Mouse (Mus musculus) CH12.LX (cell line): ENCODE results near the gene Rpl18a. TPM values are rescaled to one million over a fixed set of nuclear protein-coding genes. Genes with fewer than 3 reads are reported as not detected.

ENCODE experiments used
- DNase-seq: peaks from one replicate; pipeline ENCODE4 v3.0.0-alpha.2; 2013; ENCODE audit errors: extremely low read depth
- H3K27ac ChIP-seq: 2 replicates; pipeline ENCODE4 v1.5.1; 2012; ENCODE audit warnings: low read depth, mild to moderate bottlenecking, control low read depth, moderate library complexity; ENCODE audit not compliant: insufficient read depth
- H3K27me3 ChIP-seq: replicated peaks from 2 replicates; pipeline ENCODE3; 2012; ENCODE audit warnings: inconsistent platforms
- H3K36me3 ChIP-seq, 2 experiments: replicated peaks in 1 of 2; 2 replicates each; pipeline versions ENCODE3 to v1.6.1; 2012; ENCODE audit warnings: inconsistent platforms in 1 of 2, low read length in 1 of 2, mild to moderate bottlenecking in 1 of 2, mixed read lengths in 1 of 2, moderate library complexity in 1 of 2; ENCODE audit not compliant: control insufficient read depth in 1 of 2, insufficient read depth in 1 of 2
- H3K4me1 ChIP-seq, 2 experiments: 2 replicates each; pipeline ENCODE4 v1.6.1; 2012; ENCODE audit warnings: inconsistent platforms in 1 of 2, moderate library complexity in 1 of 2; ENCODE audit not compliant: insufficient read depth in 2 of 2, control insufficient read depth in 1 of 2
- H3K4me2 ChIP-seq: 2 replicates; pipeline ENCODE4 v1.6.1; 2012; ENCODE audit warnings: low read depth, mild to moderate bottlenecking, control low read depth; ENCODE audit not compliant: poor library complexity, insufficient read depth, severe bottlenecking
- H3K4me3 ChIP-seq, 3 experiments: fragments of 150-350 bp in 1 of 3; sonication (generic) in 1 of 3; replicated peaks in 1 of 3; 2 replicates each; pipeline versions ENCODE3 to v1.5.1; 2011 to 2012; ENCODE audit warnings: low read depth in 2 of 3, low read length in 2 of 3, mild to moderate bottlenecking in 2 of 3, moderate library complexity in 2 of 3, control low read depth in 1 of 3, improper control_type of control experiment in 1 of 3, inconsistent platforms in 1 of 3, mixed read lengths in 1 of 3; ENCODE audit not compliant: poor library complexity in 1 of 3
- H3K79me2 ChIP-seq: replicated peaks from 2 replicates; pipeline ENCODE4 v1.6.1; 2012; ENCODE audit warnings: mild to moderate bottlenecking, moderate library complexity; ENCODE audit not compliant: control insufficient read depth, poor library complexity, insufficient read depth, severe bottlenecking; ENCODE audit errors: extremely low read depth
- H3K9ac ChIP-seq: 2 replicates; pipeline ENCODE4 v1.6.1; 2012; ENCODE audit warnings: low read depth, mild to moderate bottlenecking, control low read depth, moderate library complexity; ENCODE audit not compliant: insufficient read depth
- H3K9me3 ChIP-seq: replicated peaks from 2 replicates; pipeline ENCODE3; 2012; ENCODE audit warnings: low read length, inconsistent platforms, mixed read lengths
- ETS1 ChIP-seq: conservative IDR thresholded peaks from 2 replicates; pipeline ENCODE4 v1.6.1; 2012; ENCODE audit warnings: low read depth, mild to moderate bottlenecking, inconsistent platforms, low read length, improper control_type of control experiment, moderate library complexity
- HCFC1 ChIP-seq: IDR thresholded peaks from 2 replicates; pipeline ENCODE4 v1.6.1; 2012; ENCODE audit warnings: low read depth, mild to moderate bottlenecking, inconsistent platforms, low read length, improper control_type of control experiment
- IRF4 ChIP-seq: IDR thresholded peaks from 2 replicates; pipeline ENCODE4 v1.6.1; 2014; ENCODE audit warnings: low read depth, mild to moderate bottlenecking, inconsistent platforms, low read length, improper control_type of control experiment
- KAT2A ChIP-seq: IDR thresholded peaks from 2 replicates; pipeline ENCODE4 v1.6.1; 2012; ENCODE audit warnings: low read length, improper control_type of control experiment, inconsistent platforms; ENCODE audit not compliant: insufficient replicate concordance
- MAX ChIP-seq: IDR thresholded peaks from 2 replicates; pipeline ENCODE4 v1.6.1; 2011; ENCODE audit warnings: low read length, improper control_type of control experiment
- MXI1 ChIP-seq: IDR thresholded peaks from 2 replicates; pipeline ENCODE4 v1.6.1; 2011; ENCODE audit warnings: mild to moderate bottlenecking, low read depth, low read length, improper control_type of control experiment
- MYC ChIP-seq: IDR thresholded peaks from 2 replicates; pipeline ENCODE4 v1.6.1; 2011; ENCODE audit warnings: low read depth, mild to moderate bottlenecking, improper control_type of control experiment, low read length
- NELFE ChIP-seq: IDR thresholded peaks from 2 replicates; pipeline ENCODE4 v1.6.1; 2011; ENCODE audit warnings: low read depth, low read length, improper control_type of control experiment
- NRF1 ChIP-seq: IDR thresholded peaks from 2 replicates; pipeline ENCODE4 v1.6.1; 2014; ENCODE audit warnings: low read depth, mild to moderate bottlenecking, inconsistent platforms, low read length, improper control_type of control experiment, moderate library complexity
- POLR2AphosphoS2 ChIP-seq: IDR thresholded peaks from 2 replicates; pipeline ENCODE4 v1.6.1; 2011; ENCODE audit warnings: low read depth, low read length, improper control_type of control experiment
- RAD21 ChIP-seq: IDR thresholded peaks from 2 replicates; pipeline ENCODE4 v1.6.1; 2011; ENCODE audit warnings: low read depth, mild to moderate bottlenecking, low read length, improper control_type of control experiment, moderate library complexity
- SMC3 ChIP-seq: IDR thresholded peaks from 2 replicates; pipeline ENCODE4 v1.6.1; 2011; ENCODE audit warnings: low read depth, low read length, improper control_type of control experiment
- TBP ChIP-seq: conservative IDR thresholded peaks from 2 replicates; pipeline ENCODE4 v1.6.1; 2011; ENCODE audit warnings: low read depth, low read length, improper control_type of control experiment
- TCF12 ChIP-seq: IDR thresholded peaks from 2 replicates; pipeline ENCODE4 v1.6.1; 2014; ENCODE audit warnings: low read depth, mild to moderate bottlenecking, inconsistent platforms, low read length, improper control_type of control experiment
- ZKSCAN1 ChIP-seq: IDR thresholded peaks from 2 replicates; pipeline ENCODE4 v1.6.1; 2012; ENCODE audit warnings: low read depth, inconsistent platforms, low read length, improper control_type of control experiment, borderline replicate concordance
- ZMIZ1 ChIP-seq: IDR thresholded peaks from 2 replicates; pipeline ENCODE4 v1.6.1; 2012; ENCODE audit warnings: low read depth, mild to moderate bottlenecking, inconsistent platforms, low read length, improper control_type of control experiment
- ZNF384 ChIP-seq: IDR thresholded peaks from 2 replicates; pipeline ENCODE4 v1.6.1; 2012; ENCODE audit warnings: low read depth, low read length, improper control_type of control experiment, inconsistent platforms
- dilution Hi-C: fragments of 300-500 bp; cut with MboI; formaldehyde crosslinking; loops from 2 replicates; pipeline ENCODE4 v1.14.3; 2020; ENCODE audit warnings: low sequenced_read_pairs; ENCODE audit not compliant: extremely low pct_unique_long_range_greater_than_20kb, extremely low pct_ligation_motif_present
- in situ Hi-C: fragments of 300-500 bp; cut with MboI; formaldehyde crosslinking; loops from 3 replicates; pipeline ENCODE4 v1.14.3; 2019; ENCODE audit warnings: low sequenced_read_pairs, low pct_ligation_motif_present, low pct_unique_long_range_greater_than_20kb, mixed read lengths
- polyA plus RNA-seq: library from polyadenylated mRNA; unstranded; fragments of >175 nt; gene quantifications from 2 replicates; pipeline ENCODE4 v1.2.1, GENCODE M21; 2012; ENCODE audit warnings: low read depth; ENCODE audit not compliant: insufficient read length
- total RNA-seq, 2 experiments: library from RNA; depleted of rRNA; stranded (reverse); fragments of 300-350 nt in 1 of 2; fragments of >200 nt in 1 of 2; gene quantifications; 2 replicates each; pipeline ENCODE4 v1.2.3; 2012 to 2014

Rpl18a gene
- total and polyA plus RNA-seq, 3 experiments, result 2,035 to 5,917 (median 3,837) TPM

- H3K36me3 ChIP-seq, result peaks cover 39 to 82% of the 10 kb centered on the region in 2 experiments
- no peak within 1 kb of the TSS for H3K4me3 ChIP-seq
- H3K9ac ChIP-seq, result no peak within 1 kb of the TSS
- H3K4me2 ChIP-seq, result no peak within 1 kb of the TSS
- H3K9me3 ChIP-seq, result peaks cover 21% of the 10 kb centered on the region
- H3K4me1 ChIP-seq, result peaks cover 10 to 14% of the 10 kb centered on the region in 2 experiments; a peak in 3 of 4 replicates
- in situ Hi-C loops, result no loop called here
- DNase-seq, result no peak
- TF ChIP-seq IRF4 (no peak), ETS1 (no peak), MAX (no peak), KAT2A (no peak), ZMIZ1 (no peak), ZKSCAN1 (no peak), MXI1 (no peak), MYC (no peak), HCFC1 (no peak), ZNF384 (no peak)
- H3K27ac ChIP-seq, result no peak within 1 kb of the TSS
- no peaks in the 10 kb centered on the region for H3K27me3 ChIP-seq
- dilution Hi-C loops, result no loop called here
- H3K79me2 ChIP-seq, result peaks cover 24% of the 10 kb centered on the region
These were observed 5.0 kb downstream of the Rpl18a start, which contains the start of gene Slc5a5 for GRCm38 (mm10) chr8:70892022-70892895. TSS of gene Slc5a5 (minus strand) at chr8:70892757.

DNA sequence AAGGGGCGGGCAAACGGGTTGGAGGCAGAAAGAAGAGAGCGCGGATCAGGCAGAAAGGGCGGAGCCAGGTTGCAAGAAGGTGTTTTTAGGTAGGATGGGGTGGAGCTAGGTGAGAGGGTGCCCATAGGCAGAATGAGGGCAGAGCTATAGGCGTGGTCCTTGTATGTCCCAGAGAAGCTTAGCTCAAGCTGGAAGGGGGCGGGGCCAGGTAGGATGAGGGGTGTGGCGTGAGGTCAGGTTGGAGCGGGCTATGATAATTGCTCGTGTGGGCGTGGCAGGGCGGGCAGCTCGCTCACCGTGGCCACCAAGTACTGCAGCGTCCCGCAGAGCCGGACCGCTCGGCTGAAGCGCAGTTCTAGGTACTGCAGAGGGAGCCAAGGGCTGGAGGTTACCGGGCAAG is 5.9 kb downstream of the Rpl18a start:
- Histone ChIP-seq H3K9ac (no peak overlapping the region), H3K9me3 (peaks cover 21% of the 10 kb centered on the region), H3K27me3 (no peaks in the 10 kb centered on the region), H3K4me1 (peaks cover 10 to 16% of the 10 kb centered on the region in 2 experiments; a peak in 3 of 4 replicates), H3K27ac (no peak overlapping the region), H3K4me2 (no peak overlapping the region), H3K36me3 (peaks cover 39 to 82% of the 10 kb centered on the region in 2 experiments), H3K79me2 (peaks cover 15% of the 10 kb centered on the region), H3K4me3 (no peak overlapping the region)
- dilution Hi-C loops (no loop called here), in situ Hi-C loops (no loop called here)
- no peak for DNase-seq
- no peak for TF ChIP-seq NELFE
- TF ChIP-seq TBP, result no peak
- TF ChIP-seq POLR2AphosphoS2, result no peak
- no peak for TF ChIP-seq KAT2A
- no peak for TF ChIP-seq RAD21
- TF ChIP-seq NRF1, result no peak
- no peak for TF ChIP-seq SMC3
- no peak for TF ChIP-seq TCF12
